Mouse (Mus musculus): ENCODE measurements around the gene Hadha. TPM values are rescaled to one million over a fixed set of nuclear protein-coding genes. Genes with fewer than 3 reads are reported as not detected.

The Hadha gene
- polyA plus RNA-seq, 1 experiment from 2014 or later = 135 TPM

- 77% methylated on average over 4 of the region's 4 CpGs for WGBS
- Histone ChIP-seq H3K9me3 (no peaks in the 10 kb centered on the region), H3K36me3 (no peaks in the 10 kb centered on the region; the same call in 1 of the 2 replicates), H3K27ac (no peak overlapping the region), H3K4me2 (replicated peaks) (no peak overlapping the region), H3K9ac (no peak overlapping the region), H3K4me1 (peaks cover 8% of the 10 kb centered on the region), H3K27me3 (no peaks in the 10 kb centered on the region), H3K4me3 (no peak overlapping the region)
- no peak for ATAC-seq (ENCODE audit: insufficient number of reproducible peaks, insufficient read depth, low FRiP score, low TSS enrichment)
These were observed 3.0 kb downstream of the Hadha start for GRCm38 (mm10) chr5:30152007-30152406.

- Histone ChIP-seq H3K4me3 (no peak overlapping the region), H3K9me3 (no peaks in the 10 kb centered on the region), H3K36me3 (peaks cover 26% of the 10 kb centered on the region), H3K4me1 (no peaks in the 10 kb centered on the region), H3K4me2 (replicated peaks) (no peak overlapping the region), H3K27me3 (no peaks in the 10 kb centered on the region), H3K27ac (no peak overlapping the region), H3K9ac (no peak overlapping the region)
- 87% methylated on average over 5 of the region's 5 CpGs for WGBS
- ATAC-seq (ENCODE audit: insufficient number of reproducible peaks, insufficient read depth, low FRiP score, low TSS enrichment) = no peak
These were observed 6.6 kb downstream of the Hadha start for GRCm38 (mm10) chr5:30148133-30148920.

- H3K36me3 ChIP-seq = peaks cover 42% of the 10 kb centered on the region
- ATAC-seq (ENCODE audit: insufficient number of reproducible peaks, insufficient read depth, low FRiP score, low TSS enrichment) = no peak
- 87% methylated on average over 6 of the region's 6 CpGs for WGBS
These were observed 8.4 kb downstream of the Hadha start for GRCm38 (mm10) chr5:30146526-30146925.

GRCm38 (mm10) chr5:30138193-30138592 is 16.8 kb downstream of the Hadha start:
- Histone ChIP-seq H3K4me3 (no peak overlapping the region), H3K27me3 (no peaks in the 10 kb centered on the region), H3K4me1 (no peaks in the 10 kb centered on the region), H3K4me2 (replicated peaks) (no peak overlapping the region), H3K27ac (no peak overlapping the region), H3K9me3 (no peaks in the 10 kb centered on the region), H3K36me3 (peaks cover 66% of the 10 kb centered on the region), H3K9ac (no peak overlapping the region)
- WGBS = 88% methylated on average over 4 of the region's 4 CpGs
- ATAC-seq (ENCODE audit: insufficient number of reproducible peaks, insufficient read depth, low FRiP score, low TSS enrichment) = no peak

More at GRCm38 (mm10) chr5:30146526-30146925, 8.4 kb downstream of the Hadha start:
- no peak overlapping the region for H3K9ac ChIP-seq
- H3K27me3 ChIP-seq = no peaks in the 10 kb centered on the region
- H3K4me3 ChIP-seq = no peak overlapping the region
- H3K9me3 ChIP-seq = no peaks in the 10 kb centered on the region
- no peaks in the 10 kb centered on the region for H3K4me1 ChIP-seq
- no peak overlapping the region for H3K4me2 ChIP-seq (replicated peaks)
- H3K27ac ChIP-seq = no peak overlapping the region

GRCm38 (mm10) chr5:30137271-30137670 is 17.7 kb downstream of the Hadha start:
- WGBS = 91% methylated on average over 9 of the region's 9 CpGs
- H3K4me3 ChIP-seq = no peak overlapping the region
- ATAC-seq (ENCODE audit: insufficient number of reproducible peaks, insufficient read depth, low FRiP score, low TSS enrichment) = no peak
- peaks cover 68% of the 10 kb centered on the region for H3K36me3 ChIP-seq
- H3K9ac ChIP-seq = no peak overlapping the region
- no peaks in the 10 kb centered on the region for H3K4me1 ChIP-seq
- H3K9me3 ChIP-seq = no peaks in the 10 kb centered on the region
- no peak overlapping the region for H3K4me2 ChIP-seq (replicated peaks)
- no peaks in the 10 kb centered on the region for H3K27me3 ChIP-seq
- no peak overlapping the region for H3K27ac ChIP-seq

- H3K4me1 ChIP-seq = no peaks in the 10 kb centered on the region
- no peak overlapping the region for H3K4me2 ChIP-seq (replicated peaks)
- no peak overlapping the region for H3K9ac ChIP-seq
- WGBS = 93% methylated on average over 11 of the region's 11 CpGs
- H3K27me3 ChIP-seq = no peaks in the 10 kb centered on the region
- no peaks in the 10 kb centered on the region for H3K9me3 ChIP-seq
- peaks cover 66% of the 10 kb centered on the region for H3K36me3 ChIP-seq
- no peak overlapping the region for H3K27ac ChIP-seq
- H3K4me3 ChIP-seq = no peak overlapping the region
- no peak for ATAC-seq (ENCODE audit: insufficient number of reproducible peaks, insufficient read depth, low FRiP score, low TSS enrichment)
These were observed 19.2 kb downstream of the Hadha start for GRCm38 (mm10) chr5:30135711-30136231.

- no peak for ATAC-seq (ENCODE audit: insufficient number of reproducible peaks, insufficient read depth, low FRiP score, low TSS enrichment)
- H3K4me2 ChIP-seq (replicated peaks) = no peak overlapping the region
- WGBS = 93% methylated on average over 2 of the region's 2 CpGs
- H3K27ac ChIP-seq = no peak overlapping the region
- no peaks in the 10 kb centered on the region for H3K9me3 ChIP-seq
- H3K4me1 ChIP-seq = no peaks in the 10 kb centered on the region
- H3K27me3 ChIP-seq = no peaks in the 10 kb centered on the region
- no peak overlapping the region for H3K9ac ChIP-seq
- H3K36me3 ChIP-seq = peaks cover 77% of the 10 kb centered on the region
- H3K4me3 ChIP-seq = no peak overlapping the region
These were observed 22.8 kb downstream of the Hadha start for GRCm38 (mm10) chr5:30132173-30132572.

GRCm38 (mm10) chr5:30131246-30131645 is 23.7 kb downstream of the Hadha start:
- H3K36me3 ChIP-seq = peaks cover 85% of the 10 kb centered on the region
- WGBS = 91% methylated on average over 4 of the region's 4 CpGs
- ATAC-seq (ENCODE audit: insufficient number of reproducible peaks, insufficient read depth, low FRiP score, low TSS enrichment) = no peak

GRCm38 (mm10) chr5:30128680-30129079 is 26.3 kb downstream of the Hadha start:
- no peak for ATAC-seq (ENCODE audit: insufficient number of reproducible peaks, insufficient read depth, low FRiP score, low TSS enrichment)
- H3K36me3 ChIP-seq = peaks cover 88% of the 10 kb centered on the region
- no peak overlapping the region for H3K27ac ChIP-seq
- no peak overlapping the region for H3K4me3 ChIP-seq
- no peaks in the 10 kb centered on the region for H3K4me1 ChIP-seq
- no peak overlapping the region for H3K9ac ChIP-seq
- H3K27me3 ChIP-seq = no peaks in the 10 kb centered on the region
- WGBS = 93% methylated on average over 6 of the region's 6 CpGs
- no peak overlapping the region for H3K4me2 ChIP-seq (replicated peaks)
- H3K9me3 ChIP-seq = no peaks in the 10 kb centered on the region

More at GRCm38 (mm10) chr5:30131246-30131645, 23.7 kb downstream of the Hadha start:
- H3K4me1 ChIP-seq = no peaks in the 10 kb centered on the region
- no peaks in the 10 kb centered on the region for H3K27me3 ChIP-seq
- H3K9me3 ChIP-seq = no peaks in the 10 kb centered on the region
- no peak overlapping the region for H3K4me2 ChIP-seq (replicated peaks)
- no peak overlapping the region for H3K4me3 ChIP-seq
- H3K27ac ChIP-seq = no peak overlapping the region
- no peak overlapping the region for H3K9ac ChIP-seq

- Histone ChIP-seq H3K9ac (no peak overlapping the region), H3K27me3 (no peaks in the 10 kb centered on the region), H3K36me3 (peaks cover 90% of the 10 kb centered on the region), H3K4me2 (replicated peaks) (no peak overlapping the region), H3K9me3 (no peaks in the 10 kb centered on the region), H3K27ac (no peak overlapping the region), H3K4me1 (no peaks in the 10 kb centered on the region), H3K4me3 (no peak overlapping the region)
- ATAC-seq (ENCODE audit: insufficient number of reproducible peaks, insufficient read depth, low FRiP score, low TSS enrichment) = no peak
- WGBS = 89% methylated on average over 13 of the region's 13 CpGs
These were observed 26.9 kb downstream of the Hadha start for GRCm38 (mm10) chr5:30127921-30128597.

- no peak for ATAC-seq (ENCODE audit: insufficient number of reproducible peaks, insufficient read depth, low FRiP score, low TSS enrichment)
- no peaks in the 10 kb centered on the region for H3K9me3 ChIP-seq
- 83% methylated on average over 7 of the region's 7 CpGs for WGBS
- no peak overlapping the region for H3K27ac ChIP-seq
- no peak overlapping the region for H3K4me3 ChIP-seq
- H3K36me3 ChIP-seq = peaks cover 90% of the 10 kb centered on the region
- H3K9ac ChIP-seq = no peak overlapping the region
- H3K4me1 ChIP-seq = no peaks in the 10 kb centered on the region
- H3K4me2 ChIP-seq (replicated peaks) = no peak overlapping the region
- no peaks in the 10 kb centered on the region for H3K27me3 ChIP-seq
These were observed 28.2 kb downstream of the Hadha start for GRCm38 (mm10) chr5:30126756-30127155.

- Histone ChIP-seq H3K36me3 (peaks cover 96% of the 10 kb centered on the region), H3K4me2 (replicated peaks) (no peak overlapping the region), H3K9me3 (no peaks in the 10 kb centered on the region), H3K9ac (no peak overlapping the region), H3K27me3 (no peaks in the 10 kb centered on the region), H3K4me1 (no peaks in the 10 kb centered on the region), H3K4me3 (no peak overlapping the region), H3K27ac (no peak overlapping the region)
- WGBS = 35% methylated on average over 5 of the region's 5 CpGs
- ATAC-seq (ENCODE audit: insufficient number of reproducible peaks, insufficient read depth, low FRiP score, low TSS enrichment) = no peak
These were observed 29.4 kb downstream of the Hadha start for GRCm38 (mm10) chr5:30125587-30125986.
